Mouse (Mus musculus) limb, embryonic 14.5 days (tissue): ENCODE results near the gene Wnk4. TPM values are rescaled to one million over a fixed set of nuclear protein-coding genes. Genes with fewer than 3 reads are reported as not detected.

ENCODE experiments used
- ATAC-seq: fragments of 200-750 bp; cut with Nextera tagmentation; 2 replicates; pipeline ENCODE4 v1.8.0; 2017; ENCODE audit warnings: low read depth, moderate number of reproducible peaks, moderate TSS enrichment; ENCODE audit not compliant: low FRiP score
- DNase-seq: peaks from one replicate; pipeline ENCODE4 v3.0.0-alpha.2; 2015; ENCODE audit warnings: low spot score
- H3K27ac ChIP-seq: fragments of 300-500 bp; sonication (generic); replicated peaks from 2 replicates; pipeline ENCODE4 v1.5.1; 2014; ENCODE audit warnings: low read depth, mild to moderate bottlenecking, low read length, moderate library complexity, mixed read lengths
- H3K27me3 ChIP-seq: fragments of 300-500 bp; sonication (generic); 2 replicates; pipeline ENCODE4 v1.6.1; 2014; ENCODE audit warnings: low read length, mixed read lengths; ENCODE audit not compliant: control insufficient read depth, insufficient read depth
- H3K36me3 ChIP-seq: fragments of 300-500 bp; sonication (generic); 2 replicates; pipeline ENCODE4 v1.6.1; 2014; ENCODE audit warnings: mild to moderate bottlenecking, low read length, moderate library complexity, mixed read lengths; ENCODE audit not compliant: control insufficient read depth, insufficient read depth
- H3K4me1 ChIP-seq: fragments of 300-500 bp; sonication (generic); 2 replicates; pipeline ENCODE4 v1.6.1; 2014; ENCODE audit warnings: antibody characterized with exemption, low read length, mixed read lengths; ENCODE audit not compliant: control insufficient read depth, insufficient read depth
- H3K4me2 ChIP-seq: fragments of 300-500 bp; sonication (generic); replicated peaks from 2 replicates; pipeline ENCODE4 v1.6.1; 2014; ENCODE audit warnings: low read depth, mild to moderate bottlenecking, low read length, moderate library complexity; ENCODE audit not compliant: severe bottlenecking
- H3K4me3 ChIP-seq: fragments of 300-500 bp; sonication (generic); replicated peaks from 2 replicates; pipeline ENCODE4 v1.5.1; 2014; ENCODE audit warnings: low read length
- H3K9ac ChIP-seq: fragments of 300-500 bp; sonication (generic); 2 replicates; pipeline ENCODE4 v1.6.1; 2014; ENCODE audit warnings: mild to moderate bottlenecking, low read depth, low read length, moderate library complexity; ENCODE audit not compliant: severe bottlenecking
- H3K9me3 ChIP-seq: fragments of 300-500 bp; sonication (generic); 2 replicates; pipeline ENCODE4 v1.6.1; 2016; ENCODE audit warnings: low read length; ENCODE audit not compliant: control insufficient read depth
- POLR2A ChIP-seq: fragments of 200-500 bp; IDR thresholded peaks from 2 replicates; pipeline ENCODE4 v1.8.0; 2012; ENCODE audit warnings: inconsistent platforms, mild to moderate bottlenecking, moderate library complexity, borderline replicate concordance; ENCODE audit not compliant: insufficient read depth, insufficient read length; ENCODE audit errors: extremely low read depth
- WGBS: fragments of 180-500 bp; shearing (Covaris S2); extraction: QIAGEN DNeasy Blood & Tissue Kit; methylation state at CpG from one replicate; pipeline ENCODE4 v1.1.7; 2014; 5-methylcytosine and 5-hydroxymethylcytosine counted together
- polyA plus RNA-seq, 2 experiments: library from polyadenylated mRNA; depleted of rRNA in 1 of 2; stranded (reverse) in 1 of 2; unstranded in 1 of 2; fragments of >200 nt; fragmentation: Nextera tagmentation in 1 of 2; extraction: Ambion mirVana in 1 of 2; gene quantifications; 2 replicates each; pipeline versions ENCODE4 v1.2.1 to v1.2.3; 2012 to 2014

Gene Wnk4
- polyA plus RNA-seq, 2 experiments = 10.7 to 14.9 TPM

DNA sequence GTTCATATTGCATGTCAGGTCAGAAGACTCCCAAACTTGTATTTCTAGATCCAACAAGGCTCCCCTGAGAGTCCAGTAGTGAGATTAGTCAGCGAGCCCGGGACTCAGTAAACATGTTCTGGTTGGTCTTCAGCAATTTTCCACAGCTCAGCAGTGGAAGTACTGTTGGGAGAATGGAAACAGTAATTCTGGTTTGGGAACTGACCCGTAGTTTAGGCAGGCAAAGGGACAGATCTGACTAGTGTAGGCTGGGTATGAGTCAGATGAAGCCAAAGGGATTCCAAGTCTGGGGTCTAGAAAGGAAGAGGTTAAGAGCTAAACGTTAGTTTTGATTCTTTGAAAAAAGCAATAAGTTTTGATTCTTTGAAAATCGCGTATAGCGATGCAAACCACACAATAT is 7.4 kb upstream of the Wnk4 start:
- Histone ChIP-seq H3K4me3 (peak overlapping the region; percentile 94), H3K9ac (peak overlapping the region; percentile 88), H3K4me1 (peaks cover 16% of the 10 kb centered on the region), H3K4me2 (peak overlapping the region; percentile 78), H3K27ac (peak overlapping the region; percentile 84), H3K9me3 (no peaks in the 10 kb centered on the region), H3K27me3 (no peaks in the 10 kb centered on the region), H3K36me3 (peaks cover 10% of the 10 kb centered on the region)
- TF ChIP-seq POLR2A = no peak
- WGBS = 9% methylated on average over 7 of the region's 7 CpGs
- DNase-seq (no peak), ATAC-seq (no peak)

GRCm38 (mm10) chr11:101253613-101254389 is 6.6 kb upstream of the Wnk4 start, which contains the start of gene Vps25:
Gene Vps25 (plus strand): TSS chr11:101253707.
- Histone ChIP-seq H3K9ac (peak within 1 kb of the TSS; percentile 88), H3K4me3 (peak within 1 kb of the TSS; percentile 94), H3K4me1 (peaks cover 12% of the 10 kb centered on the region), H3K27ac (peak within 1 kb of the TSS; percentile 84), H3K4me2 (peak within 1 kb of the TSS; percentile 78), H3K36me3 (peaks cover 17% of the 10 kb centered on the region), H3K27me3 (no peaks in the 10 kb centered on the region), H3K9me3 (no peaks in the 10 kb centered on the region)
- peak; percentile 82 for ATAC-seq
- WGBS = under 1% methylated on average over 32 of the region's 40 CpGs
- peak; percentile 90 for DNase-seq
- peak; percentile 31; the same call in 1 of the 2 replicates for TF ChIP-seq POLR2A

DNA sequence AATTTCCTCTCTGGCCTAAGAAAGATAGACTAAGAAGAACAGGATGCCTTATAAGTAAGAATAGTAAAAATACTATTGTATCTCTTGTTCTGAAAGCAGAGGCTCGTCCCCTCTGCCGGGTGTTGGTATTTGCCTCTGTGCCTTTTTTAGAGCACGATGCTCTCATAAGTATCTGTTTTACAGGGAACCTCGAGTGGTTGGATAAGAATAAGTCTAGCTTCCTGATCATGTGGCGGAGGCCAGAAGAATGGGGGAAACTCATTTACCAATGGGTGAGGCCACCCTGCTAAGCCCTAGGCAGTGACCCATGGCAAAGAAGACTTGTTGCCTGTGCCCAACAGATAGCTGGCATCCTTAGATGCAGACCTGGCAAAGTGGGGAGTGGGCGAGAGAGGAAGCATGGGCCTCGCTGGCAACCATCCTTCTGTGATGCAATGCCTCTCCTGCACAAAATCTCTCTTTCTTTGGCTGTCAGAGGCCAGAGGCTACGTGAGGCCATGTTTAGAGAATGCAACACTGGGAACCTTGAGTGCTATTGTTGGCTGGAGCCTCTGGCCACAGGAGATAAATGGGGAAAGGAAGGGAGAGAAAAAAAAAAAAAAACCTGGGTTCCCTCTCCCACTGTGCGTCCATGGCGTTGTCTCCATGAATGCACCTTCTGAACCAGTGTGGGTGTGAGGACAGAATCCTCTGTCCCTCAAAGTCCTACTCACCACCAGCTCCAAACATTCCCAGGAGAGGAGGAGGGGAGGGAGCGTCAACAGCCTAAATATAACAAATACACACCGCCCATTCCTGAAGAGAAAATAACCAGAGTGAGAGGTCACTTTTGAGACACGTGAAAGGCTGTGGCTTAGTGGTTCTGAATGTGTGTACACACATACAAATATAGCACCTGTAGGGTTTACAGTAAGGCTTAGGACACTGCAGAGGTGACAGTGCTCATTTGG is 4.3 kb upstream of the Wnk4 start:
- ATAC-seq (no peak), DNase-seq (no peak)
- Histone ChIP-seq H3K9me3 (no peaks in the 10 kb centered on the region), H3K27ac (no peak overlapping the region), H3K4me2 (no peak overlapping the region), H3K4me1 (peaks cover 29% of the 10 kb centered on the region), H3K27me3 (no peaks in the 10 kb centered on the region), H3K36me3 (peaks cover 18% of the 10 kb centered on the region), H3K9ac (no peak overlapping the region), H3K4me3 (no peak overlapping the region)
- TF ChIP-seq POLR2A = no peak
- 90% methylated on average over 13 of the region's 13 CpGs for WGBS

- no peak for ATAC-seq
- peak overlapping the region; percentile 68 for H3K27ac ChIP-seq
Observed at GRCm38 (mm10) chr11:101259261-101259712, 1.1 kb upstream of the Wnk4 start.

More at GRCm38 (mm10) chr11:101259261-101259712, 1.1 kb upstream of the Wnk4 start:
- peak; percentile 67 for DNase-seq
- H3K4me1 ChIP-seq = peaks cover 34% of the 10 kb centered on the region
- peaks cover 18% of the 10 kb centered on the region for H3K36me3 ChIP-seq
- H3K27me3 ChIP-seq = peaks cover 25% of the 10 kb centered on the region
- no peak overlapping the region; the same call in 1 of the 2 replicates for H3K9ac ChIP-seq
- TF ChIP-seq POLR2A = no peak
- peak overlapping the region; percentile 98 for H3K4me2 ChIP-seq
- H3K9me3 ChIP-seq = no peaks in the 10 kb centered on the region
- H3K4me3 ChIP-seq = peak overlapping the region; percentile 53; the same call in 1 of the 2 replicates
- WGBS = 23% methylated on average over 6 of the region's 6 CpGs
